In the genomic region with DNA sequence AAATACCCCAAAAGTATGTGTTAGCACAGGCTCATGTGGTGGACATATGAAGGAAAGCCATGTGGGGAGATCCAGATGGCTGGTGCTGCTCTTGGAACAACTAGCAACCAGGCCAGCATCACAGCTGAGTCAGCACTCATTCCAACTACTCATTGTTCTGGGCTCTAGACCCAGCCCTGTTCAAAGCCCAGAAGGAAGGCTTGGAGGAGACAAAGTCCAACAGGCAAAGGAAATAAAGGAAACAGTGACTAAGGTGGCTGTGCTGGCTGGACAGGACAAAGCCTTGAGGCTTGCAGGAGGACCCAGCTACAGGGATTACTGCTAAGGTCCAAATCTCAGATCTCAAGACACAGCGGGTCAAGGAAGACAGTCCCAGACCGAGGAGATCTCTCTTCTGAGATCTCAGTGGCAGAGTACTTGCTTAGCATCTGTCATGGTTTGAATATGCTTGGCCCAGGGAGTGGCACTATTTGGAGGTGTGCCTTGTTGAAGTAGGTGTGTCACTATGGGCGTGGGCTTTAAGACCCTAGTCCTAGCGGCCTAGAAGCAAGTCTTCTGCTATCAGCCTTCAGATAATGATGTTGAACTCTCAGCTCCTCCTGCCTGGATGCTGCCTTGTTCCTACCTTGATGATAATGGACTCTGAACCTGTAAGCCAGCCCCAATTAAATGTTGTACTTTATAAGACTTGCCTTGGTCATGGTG, we compare ENCODE assay signal across 10 mouse cellular contexts. TPM values are rescaled to one million over a fixed set of nuclear protein-coding genes. Genes with fewer than 3 reads are reported as not detected.
DNase-seq lines count a peak whose midpoint lies in the region; ATAC-seq lines count a peak whose summit lies in the region.
"Had no signal": no experiment of that assay in that cellular context is flagged by ENCODE, and none has a peak within 500 bp of the region (broad histone marks: within the 10 kb centered on the region; RNA-seq: fewer than 3 reads in every experiment).

No protein-coding gene starts in this region.

- no peaks in the 10 kb centered on the region for H3K27me3 ChIP-seq in intestine, embryonic 15.5 days (replicated peaks)
- no peaks in the 10 kb centered on the region for H3K27me3 ChIP-seq in stomach, embryonic 14.5 days (ENCODE audit: control insufficient read depth, insufficient read depth, low read length)

- WGBS in intestine, embryonic 15.5 days: 70% methylated on average over 4 of the region's 4 CpGs
- 89% methylated on average over 4 of the region's 4 CpGs for WGBS in stomach, embryonic 14.5 days

- peak overlapping the region; percentile 66 for H3K27ac ChIP-seq in intestine, embryonic 15.5 days
- 0 out of 2 replicates have a peak overlapping the region, but pooled peaks have one; percentile 11 for H3K27ac ChIP-seq in stomach, embryonic 14.5 days (ENCODE audit: low read length)
- H3K27ac ChIP-seq: heart, adult 2 months; hindbrain, embryonic 14.5 days had no signal

- H3K36me3 ChIP-seq in intestine, embryonic 15.5 days: no peaks in the 10 kb centered on the region
- peaks cover under 1% of the 10 kb centered on the region; the same call in 1 of the 2 replicates for H3K36me3 ChIP-seq in stomach, embryonic 14.5 days (ENCODE audit: control insufficient read depth, insufficient read depth, low read length)

- H3K4me1 ChIP-seq in intestine, embryonic 15.5 days (replicated peaks): peaks cover 17% of the 10 kb centered on the region
- peaks cover 6% of the 10 kb centered on the region for H3K4me1 ChIP-seq in stomach, embryonic 14.5 days (ENCODE audit: control insufficient read depth, insufficient read depth, low read length)

- peak; percentile 39 to 64 for DNase-seq in kidney, adult 8-10 months
- no peak for DNase-seq in kidney, postnatal 10 days
- peak; percentile 39 for DNase-seq in R1 (ENCODE audit: low read depth, low spot score)
- no peak for DNase-seq in spleen, postnatal 14 days (ENCODE audit: low spot score in 2 of 2)
- DNase-seq in thymus, postnatal 14 days: no peak
- DNase-seq: lung, embryonic 14.5 days had no signal

- 0 out of 2 replicates have a peak overlapping the region, but pooled peaks have one; percentile 19 for H3K4me2 ChIP-seq in intestine, embryonic 15.5 days (replicated peaks)
- no peak overlapping the region for H3K4me2 ChIP-seq in stomach, embryonic 14.5 days (replicated peaks; ENCODE audit: low read depth, low read length)
- H3K4me2 ChIP-seq: hindbrain, embryonic 14.5 days; lung, embryonic 14.5 days had no signal

- no peak overlapping the region for H3K4me3 ChIP-seq in intestine, embryonic 15.5 days (replicated peaks)
- no peak overlapping the region for H3K4me3 ChIP-seq in stomach, embryonic 14.5 days (ENCODE audit: low read depth, low read length)
- H3K4me3 ChIP-seq: heart, adult 2 months had no signal

- no peak overlapping the region for H3K9ac ChIP-seq in intestine, embryonic 15.5 days
- H3K9ac ChIP-seq in stomach, embryonic 14.5 days (replicated peaks; ENCODE audit: low read depth, low read length): no peak overlapping the region
- H3K9ac ChIP-seq: hindbrain, embryonic 14.5 days; lung, embryonic 14.5 days had no signal

- peak; percentile 90 for ATAC-seq in intestine, embryonic 15.5 days
- ATAC-seq in stomach, embryonic 14.5 days (ENCODE audit: insufficient number of reproducible peaks, insufficient read depth, low FRiP score, low read depth): 0 out of 2 replicates have a peak, but pooled peaks have one; percentile 33

- H3K9me3 ChIP-seq in intestine, embryonic 15.5 days: no peaks in the 10 kb centered on the region
- H3K9me3 ChIP-seq in stomach, embryonic 14.5 days (ENCODE audit: control insufficient read depth, low read depth, low read length): no peaks in the 10 kb centered on the region

RNA-seq across cellular contexts. Expression of gene Cdip1, which starts 12.0 kb away (rescaled TPM):
- 83.1 and 88.3 TPM in 2 replicates for polyA plus RNA-seq in intestine, embryonic 15.5 days (2015; fragmentation: Nextera tagmentation; extraction: Ambion mirVana)
- 83.6 and 87.0 TPM in 2 replicates for polyA plus RNA-seq in stomach, embryonic 14.5 days (2014; fragmentation: Nextera tagmentation; extraction: Ambion mirVana)

RNA-seq across cellular contexts. Expression of gene Hmox2, which starts 51.9 kb away (rescaled TPM):
- polyA plus RNA-seq in intestine, embryonic 15.5 days (2015; fragmentation: Nextera tagmentation; extraction: Ambion mirVana): 90.4 and 91.7 TPM in 2 replicates
- polyA plus RNA-seq in stomach, embryonic 14.5 days (2014; fragmentation: Nextera tagmentation; extraction: Ambion mirVana): 96.9 and 105 TPM in 2 replicates

RNA-seq across cellular contexts. Expression of gene 4930562C15Rik, which starts 57.2 kb away (rescaled TPM):
- 0.23 TPM in 2 replicates for polyA plus RNA-seq in intestine, embryonic 15.5 days (2015; fragmentation: Nextera tagmentation; extraction: Ambion mirVana)
- 1.3 and 1.5 TPM in 2 replicates for polyA plus RNA-seq in stomach, embryonic 14.5 days (2014; fragmentation: Nextera tagmentation; extraction: Ambion mirVana)

RNA-seq across cellular contexts. Expression of gene Nmral1, which starts 58.9 kb away (rescaled TPM):
- 48.5 and 50.7 TPM in 2 replicates for polyA plus RNA-seq in intestine, embryonic 15.5 days (2015; fragmentation: Nextera tagmentation; extraction: Ambion mirVana)
- polyA plus RNA-seq in stomach, embryonic 14.5 days (2014; fragmentation: Nextera tagmentation; extraction: Ambion mirVana): 69.7 and 70.6 TPM in 2 replicates

Comparison
In these comparisons a context has a peak if more than half of its experiments do, and no peak if none do; other contexts are left out.
1. DNase-seq: peak in kidney, adult 8-10 months (2 of 2) and R1 (single experiment); none in kidney, postnatal 10 days (single experiment), spleen, postnatal 14 days (0 of 2) and thymus, postnatal 14 days (single experiment).